Mouse (Mus musculus) right cerebral cortex, postnatal 36 days (tissue): ENCODE data around the gene Padi6.

Experiments
- DNase-seq, 2 experiments: peaks; one replicate each; pipeline ENCODE4 v3.0.0; 2022; ENCODE audit warnings: low spot score in 2 of 2, mixed read lengths in 1 of 2

Gene Padi6

GRCm38 (mm10) chr4:140684881-140685303 lies 57.6 kb downstream of the Padi6 start:
- no peak for DNase-seq

DNA sequence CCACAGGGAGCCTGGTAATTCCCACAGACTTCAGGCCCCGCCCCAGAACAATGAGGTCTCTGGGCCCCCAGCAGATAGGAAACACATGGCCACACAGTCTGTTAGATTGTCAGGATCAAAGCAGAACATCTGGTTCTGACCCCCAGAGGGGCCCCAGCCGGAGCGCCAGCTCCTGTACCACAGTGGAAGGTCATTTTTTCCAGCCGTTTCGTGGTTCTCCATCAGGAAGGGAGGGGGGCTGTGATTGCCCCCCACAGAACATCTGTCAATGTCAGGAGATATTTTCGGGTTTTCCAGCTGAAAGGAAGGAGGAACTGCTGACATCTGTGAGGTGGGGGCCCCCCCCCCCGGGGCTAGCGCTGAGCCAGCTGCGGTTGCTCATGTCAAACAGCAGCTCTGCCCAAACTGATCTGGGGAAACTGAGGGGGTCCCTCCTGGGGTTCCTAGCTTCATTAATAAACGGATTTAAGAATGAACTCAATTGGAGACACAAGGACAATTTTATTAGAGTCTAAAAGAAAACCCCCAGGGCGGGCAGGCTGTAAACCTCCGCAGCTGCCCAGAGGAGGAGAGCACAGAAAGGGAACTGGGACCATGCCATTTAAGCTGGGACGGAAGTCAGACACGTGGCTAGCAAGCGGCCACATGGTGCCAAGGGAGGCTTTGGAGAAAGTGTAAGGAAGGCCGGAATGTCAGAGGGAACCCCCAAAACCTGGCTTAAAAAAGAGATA lies 58.1 kb downstream of the Padi6 start:
- no peak for DNase-seq

GRCm38 (mm10) chr4:140683608-140684007 lies 58.8 kb downstream of the Padi6 start:
- DNase-seq, result no peak

DNA sequence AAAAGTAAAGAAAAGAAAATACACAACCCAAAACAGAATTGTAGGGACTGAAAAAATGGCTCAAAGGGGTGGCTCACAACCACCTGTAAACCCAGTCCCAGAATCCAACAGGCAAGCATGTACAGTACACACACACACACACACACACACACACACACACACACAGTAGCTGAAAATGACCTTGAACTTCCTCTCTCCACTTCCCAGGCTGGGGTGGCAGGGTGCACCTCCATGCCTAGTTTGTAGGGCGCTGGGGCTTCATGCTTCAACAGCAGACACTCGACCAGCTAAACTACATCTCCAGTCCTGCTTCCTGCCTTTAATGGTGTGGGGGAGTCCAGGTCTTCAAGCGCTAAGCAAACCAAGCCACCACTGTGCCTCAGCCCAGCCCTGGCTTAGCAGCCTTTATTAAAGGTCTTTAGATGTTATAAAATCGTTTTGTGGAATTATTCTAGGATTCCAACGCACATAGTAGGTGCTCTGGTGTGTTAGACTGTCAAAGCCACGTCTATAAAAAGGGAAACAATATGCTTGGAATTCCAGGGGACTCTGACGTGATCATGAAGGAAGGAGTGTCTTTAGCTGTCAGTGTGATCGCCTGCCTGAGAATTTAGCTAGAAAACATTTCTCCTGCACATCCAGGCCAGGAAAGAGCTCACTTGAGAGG lies 61.6 kb downstream of the Padi6 start:
- no peak for DNase-seq

GRCm38 (mm10) chr4:140679723-140680380 lies 62.6 kb downstream of the Padi6 start:
- peak; percentile 58 to 59 for DNase-seq

GRCm38 (mm10) chr4:140679038-140679437 lies 63.4 kb downstream of the Padi6 start:
- DNase-seq, result no peak
